Mouse (Mus musculus) adrenal gland, postnatal 10 days (tissue): ENCODE data around the gene Trp53bp2. TPM values are rescaled to one million over a fixed set of nuclear protein-coding genes. Genes with fewer than 3 reads are reported as not detected.
A peak's percentile ranks its signal among the peaks of the same experiment; 100 is the strongest.

ENCODE experiments used
- DNase-seq: peaks from one replicate; pipeline ENCODE4 v3.0.0; 2021; ENCODE audit warnings: mixed read lengths
- total RNA-seq, 2 experiments: library from RNA; stranded (reverse); gene quantifications; 2 replicates each; pipeline ENCODE4 v1.2.3; 2021

Trp53bp2 gene
- total RNA-seq, 2 experiments from 2014 or later = 21.2 to 21.9 TPM

DNA sequence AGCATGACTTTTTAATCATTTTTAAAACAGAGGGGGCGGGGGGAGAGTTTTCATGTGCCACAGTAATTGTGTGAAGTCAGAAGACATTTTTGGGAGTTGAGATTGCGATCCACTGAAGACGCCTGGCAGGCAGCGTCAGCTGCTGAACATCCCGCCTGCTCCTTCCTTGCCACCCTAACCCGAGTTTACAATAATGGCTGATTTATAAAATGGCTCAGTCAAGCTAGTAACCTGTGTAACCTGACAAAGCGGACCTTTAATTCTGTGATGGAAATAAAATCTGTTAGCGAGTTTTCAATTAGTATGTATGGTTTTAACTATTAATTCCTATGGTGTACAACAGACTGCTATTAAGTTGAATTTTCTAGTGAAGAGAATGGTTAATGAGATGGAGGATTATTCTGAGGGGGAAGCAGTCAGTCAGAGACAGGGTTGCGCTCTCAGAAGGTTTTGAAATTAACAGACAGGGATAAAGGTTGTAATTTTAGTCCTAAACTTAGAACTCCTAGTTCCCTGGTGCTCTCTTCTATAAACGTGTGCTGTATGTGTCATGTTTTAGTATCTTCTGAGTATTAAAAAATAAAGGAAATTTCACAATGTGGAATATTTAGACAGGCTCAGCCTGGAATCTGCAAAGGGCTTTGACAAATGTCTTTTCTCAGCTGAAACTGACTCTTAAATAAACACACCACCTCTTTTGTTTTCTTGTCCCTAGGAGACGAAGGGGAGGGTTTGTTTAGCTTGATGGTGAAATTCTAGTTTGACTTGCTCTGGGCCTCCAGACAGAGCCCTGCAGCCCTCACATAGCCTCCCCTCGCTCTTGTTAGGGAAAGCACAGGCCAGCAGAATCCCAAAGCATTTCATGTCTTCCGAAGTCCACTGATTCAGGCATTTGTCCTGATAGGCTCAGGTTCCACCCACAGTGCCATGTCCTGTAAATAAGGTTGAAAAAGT lies 51.6 kb downstream of the Trp53bp2 start:
- no peak for DNase-seq

- DNase-seq = peak; percentile 22
These were observed 52.3 kb downstream of the Trp53bp2 start for GRCm38 (mm10) chr1:182461261-182461660.

DNA sequence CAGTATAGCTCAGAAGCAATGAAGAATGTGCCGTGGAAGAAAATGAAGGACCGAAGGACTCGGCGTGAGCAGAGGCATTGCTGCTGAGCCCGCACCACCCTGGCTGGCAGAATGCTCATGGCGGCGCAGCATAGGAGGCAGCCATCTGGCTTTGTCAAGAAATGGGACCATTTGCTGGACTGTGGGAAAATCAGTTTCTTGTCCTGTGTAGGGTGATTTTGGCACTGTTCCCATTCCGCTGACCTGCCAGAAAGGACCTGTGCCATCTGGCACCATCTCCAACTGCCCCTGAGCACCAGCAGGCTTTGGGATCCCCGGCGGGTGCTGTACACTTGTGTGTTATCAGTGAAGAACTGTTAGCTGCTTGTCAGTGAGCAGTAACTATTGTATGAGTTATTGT lies 52.8 kb downstream of the Trp53bp2 start:
- DNase-seq = peak; percentile 72

- DNase-seq = no peak
These were observed 56.3 kb downstream of the Trp53bp2 start for GRCm38 (mm10) chr1:182465309-182465708.

- no peak for DNase-seq
These were observed 57.0 kb downstream of the Trp53bp2 start for GRCm38 (mm10) chr1:182465978-182466377.

DNA sequence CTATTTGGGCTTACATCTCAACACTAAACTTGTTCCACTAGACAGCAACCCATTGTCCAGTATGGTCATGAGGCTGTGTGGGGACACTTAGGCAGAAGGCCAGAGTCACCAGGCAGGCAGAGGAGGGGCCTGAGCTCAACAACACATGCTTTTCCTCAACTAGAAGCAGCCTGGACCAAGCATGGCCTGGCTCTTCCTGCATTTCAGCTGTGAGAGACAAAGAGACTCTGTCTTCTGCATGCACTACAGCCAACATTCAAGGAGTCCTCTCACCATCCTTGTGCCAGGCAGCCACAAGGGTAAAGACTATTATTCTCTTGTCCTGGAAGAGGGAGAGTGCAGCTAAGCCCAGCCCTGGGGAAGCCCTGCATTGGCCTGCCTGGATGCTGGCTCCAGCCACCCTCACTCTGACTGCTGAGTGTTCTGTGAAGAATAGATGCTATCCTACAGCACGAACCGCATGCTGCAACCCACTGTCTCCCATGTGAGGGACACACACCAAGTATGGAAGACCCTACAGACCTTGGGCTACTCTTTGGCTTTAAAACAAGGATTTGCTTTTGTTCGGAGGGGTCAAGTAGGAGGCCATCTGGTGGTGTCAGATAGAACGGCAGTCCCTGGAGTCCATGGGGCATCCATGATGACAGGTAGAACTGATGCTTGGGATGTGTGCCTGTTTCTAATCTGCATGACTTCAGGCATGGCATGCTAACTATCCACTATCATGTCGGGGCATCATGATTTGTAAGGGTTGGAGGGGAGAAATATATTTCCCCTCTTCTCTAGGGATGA lies 66.2 kb downstream of the Trp53bp2 start:
- DNase-seq = no peak

DNA sequence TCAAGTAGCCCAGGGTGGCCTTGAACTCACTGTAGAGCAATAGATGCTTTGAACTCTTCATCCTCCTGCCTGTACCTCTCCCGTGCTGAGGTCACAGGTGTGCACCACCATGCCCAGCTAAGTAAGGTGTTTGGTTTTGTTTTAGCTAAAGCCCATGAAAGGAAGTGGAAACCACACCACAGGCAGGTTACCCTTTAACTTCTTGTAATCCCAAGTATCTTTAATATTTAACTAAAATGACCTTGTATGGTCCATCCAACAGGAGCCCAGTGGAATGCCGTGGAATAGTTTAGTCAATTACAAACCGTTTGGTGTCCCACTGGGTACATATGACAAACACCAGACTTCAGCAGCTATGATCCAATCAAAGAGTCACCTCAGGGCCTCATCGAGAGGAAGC lies 70.0 kb downstream of the Trp53bp2 start:
- no peak for DNase-seq

GRCm38 (mm10) chr1:182481138-182481537 lies 72.2 kb downstream of the Trp53bp2 start:
- no peak for DNase-seq

DNA sequence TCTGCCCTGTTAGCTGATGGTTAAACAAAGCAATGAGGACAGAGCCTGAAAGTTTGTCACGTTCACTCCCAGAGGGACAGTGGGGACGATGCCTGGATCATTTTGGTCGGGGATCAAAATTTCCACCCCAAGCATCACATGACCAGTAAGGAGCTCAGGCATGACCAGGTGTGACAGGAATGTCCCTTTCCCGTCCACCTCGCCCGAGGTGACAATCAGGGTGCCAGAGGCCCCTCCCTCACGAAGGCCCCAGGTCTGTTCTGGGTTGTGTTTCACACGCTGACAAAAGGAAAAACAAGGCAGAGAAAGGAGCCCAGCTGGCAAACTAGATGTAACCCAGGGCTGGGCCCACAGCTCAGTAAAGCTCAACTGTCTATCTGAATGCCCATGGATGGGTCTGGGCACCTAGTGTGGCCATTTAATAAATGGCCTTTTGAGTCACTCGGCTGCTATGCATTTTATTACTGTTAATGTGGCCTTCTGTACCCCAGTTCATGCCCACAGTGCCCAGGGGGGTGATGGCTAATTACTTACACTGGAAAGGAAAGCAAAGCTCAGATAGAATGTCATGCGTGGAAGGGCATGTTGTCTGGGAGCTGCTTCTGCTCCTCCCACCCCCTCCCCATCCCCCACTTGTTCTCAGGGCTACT lies 72.8 kb downstream of the Trp53bp2 start:
- DNase-seq = no peak

GRCm38 (mm10) chr1:182482991-182483909 lies 74.3 kb downstream of the Trp53bp2 start:
- DNase-seq = no peak

- peak; percentile 63 for DNase-seq
These were observed 74.9 kb downstream of the Trp53bp2 start for GRCm38 (mm10) chr1:182483910-182484274.

GRCm38 (mm10) chr1:182488503-182488902 lies 79.5 kb downstream of the Trp53bp2 start:
- DNase-seq = no peak

- DNase-seq = peak; percentile 95
These were observed 81.0 kb downstream of the Trp53bp2 start for GRCm38 (mm10) chr1:182489803-182490452.

- no peak for DNase-seq
These were observed 81.6 kb downstream of the Trp53bp2 start for GRCm38 (mm10) chr1:182490568-182490967.

DNA sequence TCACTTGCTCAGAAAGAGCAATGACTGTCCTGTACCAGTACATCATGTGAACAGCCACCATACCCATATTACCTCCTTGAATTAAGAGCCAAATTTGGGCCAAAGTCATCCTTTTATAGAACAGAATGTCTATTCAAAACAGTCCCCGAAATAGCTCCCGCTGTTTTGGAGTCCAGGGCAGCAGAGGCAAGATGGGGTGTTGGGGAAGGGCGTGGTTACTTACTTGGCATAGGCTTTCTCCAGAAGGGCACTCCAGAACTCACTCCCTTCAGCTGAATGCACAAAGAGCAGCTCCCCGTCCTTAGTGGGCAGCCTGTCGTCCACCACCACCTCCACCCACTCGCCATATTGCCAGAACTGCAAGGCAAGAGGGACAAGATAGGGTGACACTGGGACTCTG lies 82.9 kb downstream of the Trp53bp2 start:
- no peak for DNase-seq

DNA sequence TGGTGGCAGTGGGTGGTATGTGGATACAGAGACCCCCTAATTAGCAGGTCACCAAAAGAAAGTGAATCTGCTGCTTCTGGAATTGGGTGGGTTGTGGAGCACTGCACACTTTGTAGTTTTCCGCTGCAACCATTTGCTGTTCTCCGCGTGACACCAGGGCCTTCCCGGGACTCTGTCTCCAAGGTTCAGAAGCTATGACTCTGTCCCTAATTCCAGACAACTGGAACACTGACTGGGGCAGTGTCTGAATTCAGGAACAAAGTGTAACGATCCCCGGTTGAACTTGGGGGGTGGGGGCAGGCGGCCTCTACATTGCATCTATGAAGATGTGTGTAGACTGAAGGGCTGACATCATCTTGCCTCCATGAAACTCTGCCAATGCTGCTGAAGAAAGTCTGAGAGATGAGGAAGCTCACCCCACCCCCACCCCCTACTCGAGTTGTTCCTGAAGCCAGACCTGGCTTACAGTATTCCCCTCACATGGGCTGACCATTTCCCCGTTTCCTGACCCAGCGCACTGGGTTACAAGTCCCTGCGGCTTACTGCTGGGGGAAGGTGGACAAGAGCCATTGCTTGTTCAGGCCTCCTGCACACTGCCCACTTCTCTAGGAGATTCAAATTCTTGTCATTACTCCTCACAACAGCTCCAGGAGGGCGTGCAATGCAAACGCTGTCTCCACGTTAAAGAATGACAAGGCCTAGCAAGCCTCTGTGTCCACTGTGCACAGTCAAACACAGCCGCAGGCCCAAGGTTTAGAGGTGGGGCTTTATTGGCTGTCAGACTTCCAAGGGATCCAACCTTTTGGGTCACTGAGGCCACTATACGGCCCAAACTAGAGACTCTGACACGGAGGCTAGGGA lies 85.5 kb downstream of the Trp53bp2 start:
- no peak for DNase-seq

DNA sequence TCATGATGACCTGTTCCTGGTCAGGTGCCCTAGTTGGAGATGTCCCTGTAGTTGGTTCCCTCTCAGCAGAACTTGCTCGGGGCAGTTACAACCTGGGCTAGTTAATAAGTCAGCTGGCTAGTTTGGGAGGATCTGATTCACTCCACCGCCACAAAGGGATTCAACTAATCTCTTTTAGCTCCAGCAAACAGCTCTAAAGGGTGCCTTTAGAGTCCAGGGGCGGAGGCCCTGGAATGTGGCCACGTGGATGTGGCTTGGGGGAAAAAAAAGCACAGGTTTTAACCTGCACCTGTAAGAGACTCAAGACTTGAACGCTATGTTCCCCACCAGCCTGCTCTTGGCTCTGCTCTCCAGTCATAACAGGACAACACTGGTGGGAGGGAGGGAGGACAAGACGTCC lies 87.7 kb downstream of the Trp53bp2 start:
- no peak for DNase-seq

DNA sequence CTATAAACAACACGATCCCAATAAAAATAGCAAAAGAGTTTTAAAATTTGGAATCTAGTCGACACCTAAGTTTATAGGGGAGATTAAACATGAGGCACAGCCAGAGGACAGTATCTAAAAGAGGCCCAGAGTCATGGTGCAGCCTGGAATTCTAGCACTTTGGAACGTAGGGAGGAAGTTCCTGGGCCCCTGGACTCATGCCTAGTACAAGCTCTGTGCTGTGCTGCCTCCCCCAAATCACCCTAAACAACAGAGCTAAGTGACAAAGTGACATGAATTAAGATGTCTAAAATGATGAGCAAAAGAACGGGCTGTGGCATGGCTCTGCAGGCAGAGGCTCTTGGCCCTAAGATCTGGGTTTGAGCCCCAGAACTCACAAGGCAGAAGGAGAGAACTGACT lies 88.8 kb downstream of the Trp53bp2 start:
- DNase-seq = no peak

DNA sequence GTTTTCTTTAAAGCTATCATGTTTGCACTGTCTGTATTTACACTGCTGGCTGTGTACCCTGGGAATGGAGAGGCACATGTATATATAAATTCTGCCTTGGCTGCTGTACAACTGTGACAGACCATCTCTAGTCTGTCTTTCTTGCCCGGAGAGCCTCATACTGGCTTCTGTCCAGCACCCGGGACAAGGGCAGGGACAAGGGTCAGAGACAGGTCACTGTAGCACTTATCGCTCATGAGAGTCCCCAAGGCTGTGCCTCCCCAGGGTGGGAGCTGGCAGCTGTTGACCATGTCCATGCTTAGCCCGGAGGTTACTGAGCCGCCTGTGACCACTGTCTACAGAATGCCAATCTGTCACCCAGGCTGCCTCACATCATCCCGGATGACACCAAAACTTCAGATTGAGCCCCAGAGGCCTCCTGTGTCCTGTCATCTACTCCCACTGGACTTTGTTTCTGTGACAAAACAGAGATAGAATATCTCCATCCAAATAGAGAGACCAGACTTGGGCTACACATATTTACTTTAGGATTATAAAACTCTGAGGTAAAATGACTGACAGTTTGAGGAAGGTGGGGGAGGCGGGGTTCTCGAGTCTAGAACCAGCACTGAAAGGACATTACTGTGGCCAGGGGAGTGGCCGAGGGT lies 90.6 kb downstream of the Trp53bp2 start:
- peak; percentile 73 for DNase-seq

- DNase-seq = no peak
These were observed 91.3 kb downstream of the Trp53bp2 start for GRCm38 (mm10) chr1:182500224-182500623.
